Mouse (Mus musculus): ENCODE data around the gene Bco2. TPM values are rescaled to one million over a fixed set of nuclear protein-coding genes. Genes with fewer than 3 reads are reported as not detected.

Bco2 gene
- polyA plus RNA-seq, 1 experiment from 2014 or later, result 0.44 TPM

DNA sequence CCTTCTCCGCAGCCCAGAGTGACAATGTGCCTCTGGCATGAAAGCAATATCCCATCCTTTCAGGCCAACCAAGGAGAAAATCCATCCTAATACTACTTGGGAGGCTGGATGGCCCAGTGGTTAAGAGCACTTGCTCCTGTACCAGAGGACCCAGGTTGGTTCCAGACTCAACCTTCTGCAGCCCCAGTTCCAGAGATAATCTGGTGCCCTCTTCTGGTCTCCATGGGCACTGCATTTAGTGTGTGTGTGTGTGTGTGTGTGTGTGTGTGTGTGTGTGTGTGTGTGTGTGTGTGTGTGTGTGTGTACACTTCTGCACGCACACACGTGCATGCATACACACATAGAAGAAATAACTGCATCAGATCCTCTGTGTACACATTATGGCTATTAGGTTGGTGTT is 38.6 kb upstream of the Bco2 start:
- H3K36me3 ChIP-seq (ENCODE audit: control insufficient read depth, insufficient read depth, low read length), result peaks cover 23% of the 10 kb centered on the region
- no peak overlapping the region for H3K9ac ChIP-seq (ENCODE audit: low read depth, low read length)
- no peaks in the 10 kb centered on the region for H3K27me3 ChIP-seq (ENCODE audit: control insufficient read depth, insufficient read depth, low read depth, low read length)
- no peak for ATAC-seq
- no peak overlapping the region for H3K4me2 ChIP-seq (ENCODE audit: low read length)
- H3K4me3 ChIP-seq (ENCODE audit: low read depth, low read length), result no peak overlapping the region
- H3K9me3 ChIP-seq (replicated peaks; ENCODE audit: control insufficient read depth, low read length, poor library complexity, severe bottlenecking), result no peaks in the 10 kb centered on the region
- no peak overlapping the region for H3K27ac ChIP-seq (ENCODE audit: low read length)
- no peaks in the 10 kb centered on the region for H3K4me1 ChIP-seq (ENCODE audit: control insufficient read depth, insufficient read depth, low read length)
- WGBS, result 85% methylated on average over 3 of the region's 3 CpGs

GRCm38 (mm10) chr9:50592955-50593354 is 38.0 kb upstream of the Bco2 start:
- ATAC-seq, result no peak
- Histone ChIP-seq H3K36me3 (ENCODE audit: control insufficient read depth, insufficient read depth, low read length) (peaks cover 18% of the 10 kb centered on the region), H3K4me3 (ENCODE audit: low read depth, low read length) (no peak overlapping the region), H3K4me1 (ENCODE audit: control insufficient read depth, insufficient read depth, low read length) (no peaks in the 10 kb centered on the region), H3K9ac (ENCODE audit: low read depth, low read length) (no peak overlapping the region), H3K27me3 (ENCODE audit: control insufficient read depth, insufficient read depth, low read depth, low read length) (no peaks in the 10 kb centered on the region), H3K9me3 (replicated peaks; ENCODE audit: control insufficient read depth, low read length, poor library complexity, severe bottlenecking) (no peaks in the 10 kb centered on the region), H3K4me2 (ENCODE audit: low read length) (no peak overlapping the region), H3K27ac (ENCODE audit: low read length) (no peak overlapping the region)
- 92% methylated on average over 9 of the region's 9 CpGs for WGBS

- Histone ChIP-seq H3K9ac (ENCODE audit: low read depth, low read length) (no peak overlapping the region), H3K36me3 (ENCODE audit: control insufficient read depth, insufficient read depth, low read length) (peaks cover 5% of the 10 kb centered on the region), H3K9me3 (replicated peaks; ENCODE audit: control insufficient read depth, low read length, poor library complexity, severe bottlenecking) (no peaks in the 10 kb centered on the region), H3K27me3 (ENCODE audit: control insufficient read depth, insufficient read depth, low read depth, low read length) (no peaks in the 10 kb centered on the region), H3K4me3 (ENCODE audit: low read depth, low read length) (no peak overlapping the region), H3K27ac (ENCODE audit: low read length) (no peak overlapping the region), H3K4me1 (ENCODE audit: control insufficient read depth, insufficient read depth, low read length) (no peaks in the 10 kb centered on the region), H3K4me2 (ENCODE audit: low read length) (no peak overlapping the region)
- ATAC-seq, result no peak
- 80% methylated on average over 10 of the region's 10 CpGs for WGBS
These were observed 36.0 kb upstream of the Bco2 start for GRCm38 (mm10) chr9:50590856-50591518.

DNA sequence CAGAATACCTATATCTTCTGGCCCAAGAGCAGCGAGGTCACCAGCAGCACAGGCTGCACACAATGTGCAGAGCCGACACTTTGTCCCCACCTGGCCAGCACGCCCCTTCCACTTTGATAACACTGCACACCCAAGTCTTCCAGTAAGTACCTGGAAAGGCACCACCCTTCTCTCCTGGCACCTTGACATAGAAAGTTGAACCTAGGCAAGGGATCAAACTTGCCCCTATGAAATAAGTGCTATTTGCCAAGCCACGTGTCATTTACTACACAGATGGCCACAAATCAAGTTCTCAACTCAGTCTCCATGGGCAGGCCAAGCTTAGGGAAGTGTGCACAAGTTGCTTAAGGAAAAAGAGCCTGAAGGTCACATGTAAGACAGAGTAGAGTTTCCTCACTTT is 32.0 kb upstream of the Bco2 start:
- Histone ChIP-seq H3K9me3 (replicated peaks; ENCODE audit: control insufficient read depth, low read length, poor library complexity, severe bottlenecking) (no peaks in the 10 kb centered on the region), H3K4me1 (ENCODE audit: control insufficient read depth, insufficient read depth, low read length) (no peaks in the 10 kb centered on the region), H3K9ac (ENCODE audit: low read depth, low read length) (no peak overlapping the region), H3K36me3 (ENCODE audit: control insufficient read depth, insufficient read depth, low read length) (no peaks in the 10 kb centered on the region), H3K4me3 (ENCODE audit: low read depth, low read length) (no peak overlapping the region), H3K27me3 (ENCODE audit: control insufficient read depth, insufficient read depth, low read depth, low read length) (no peaks in the 10 kb centered on the region), H3K4me2 (ENCODE audit: low read length) (no peak overlapping the region), H3K27ac (ENCODE audit: low read length) (no peak overlapping the region)
- 78% methylated on average over 4 of the region's 4 CpGs for WGBS
- ATAC-seq, result no peak

- no peaks in the 10 kb centered on the region for H3K4me1 ChIP-seq (ENCODE audit: control insufficient read depth, insufficient read depth, low read length)
- H3K4me3 ChIP-seq (ENCODE audit: low read depth, low read length), result no peak overlapping the region
- H3K27ac ChIP-seq (ENCODE audit: low read length), result no peak overlapping the region
- ATAC-seq, result no peak
- no peaks in the 10 kb centered on the region for H3K36me3 ChIP-seq (ENCODE audit: control insufficient read depth, insufficient read depth, low read length)
- no peak overlapping the region for H3K9ac ChIP-seq (ENCODE audit: low read depth, low read length)
- no peaks in the 10 kb centered on the region for H3K27me3 ChIP-seq (ENCODE audit: control insufficient read depth, insufficient read depth, low read depth, low read length)
- no peak overlapping the region for H3K4me2 ChIP-seq (ENCODE audit: low read length)
- 79% methylated on average over 6 of the region's 6 CpGs for WGBS
- H3K9me3 ChIP-seq (replicated peaks; ENCODE audit: control insufficient read depth, low read length, poor library complexity, severe bottlenecking), result no peaks in the 10 kb centered on the region
These were observed 30.3 kb upstream of the Bco2 start for GRCm38 (mm10) chr9:50585145-50585818.

DNA sequence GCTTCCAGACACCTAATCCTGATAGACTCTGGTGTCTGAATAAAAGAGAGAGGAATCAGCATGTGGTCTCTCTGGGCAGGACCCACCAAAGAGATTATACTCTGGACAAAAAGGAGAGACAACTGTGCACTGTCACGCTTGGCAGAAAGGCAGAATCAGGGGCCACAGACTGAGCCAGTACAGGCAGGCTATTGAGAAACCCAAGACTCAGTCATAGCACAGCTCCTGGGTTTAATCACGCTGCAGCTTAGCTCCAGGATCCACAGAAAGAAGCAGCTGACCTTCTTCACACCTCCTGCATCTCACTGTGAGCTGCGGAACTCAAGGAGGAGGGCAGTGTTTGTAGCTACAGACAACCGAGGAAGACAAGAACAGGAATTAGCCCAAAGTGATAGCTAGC is 25.4 kb upstream of the Bco2 start:
- H3K36me3 ChIP-seq (ENCODE audit: control insufficient read depth, insufficient read depth, low read length), result no peaks in the 10 kb centered on the region
- WGBS, result 9% methylated on average over 4 of the region's 4 CpGs
- H3K9me3 ChIP-seq (replicated peaks; ENCODE audit: control insufficient read depth, low read length, poor library complexity, severe bottlenecking), result no peaks in the 10 kb centered on the region
- no peak overlapping the region for H3K4me3 ChIP-seq (ENCODE audit: low read depth, low read length)
- H3K27me3 ChIP-seq (ENCODE audit: control insufficient read depth, insufficient read depth, low read depth, low read length), result no peaks in the 10 kb centered on the region
- no peak for ATAC-seq
- H3K9ac ChIP-seq (ENCODE audit: low read depth, low read length), result no peak overlapping the region
- no peak overlapping the region for H3K4me2 ChIP-seq (ENCODE audit: low read length)
- no peaks in the 10 kb centered on the region for H3K4me1 ChIP-seq (ENCODE audit: control insufficient read depth, insufficient read depth, low read length)
- no peak overlapping the region for H3K27ac ChIP-seq (ENCODE audit: low read length)

DNA sequence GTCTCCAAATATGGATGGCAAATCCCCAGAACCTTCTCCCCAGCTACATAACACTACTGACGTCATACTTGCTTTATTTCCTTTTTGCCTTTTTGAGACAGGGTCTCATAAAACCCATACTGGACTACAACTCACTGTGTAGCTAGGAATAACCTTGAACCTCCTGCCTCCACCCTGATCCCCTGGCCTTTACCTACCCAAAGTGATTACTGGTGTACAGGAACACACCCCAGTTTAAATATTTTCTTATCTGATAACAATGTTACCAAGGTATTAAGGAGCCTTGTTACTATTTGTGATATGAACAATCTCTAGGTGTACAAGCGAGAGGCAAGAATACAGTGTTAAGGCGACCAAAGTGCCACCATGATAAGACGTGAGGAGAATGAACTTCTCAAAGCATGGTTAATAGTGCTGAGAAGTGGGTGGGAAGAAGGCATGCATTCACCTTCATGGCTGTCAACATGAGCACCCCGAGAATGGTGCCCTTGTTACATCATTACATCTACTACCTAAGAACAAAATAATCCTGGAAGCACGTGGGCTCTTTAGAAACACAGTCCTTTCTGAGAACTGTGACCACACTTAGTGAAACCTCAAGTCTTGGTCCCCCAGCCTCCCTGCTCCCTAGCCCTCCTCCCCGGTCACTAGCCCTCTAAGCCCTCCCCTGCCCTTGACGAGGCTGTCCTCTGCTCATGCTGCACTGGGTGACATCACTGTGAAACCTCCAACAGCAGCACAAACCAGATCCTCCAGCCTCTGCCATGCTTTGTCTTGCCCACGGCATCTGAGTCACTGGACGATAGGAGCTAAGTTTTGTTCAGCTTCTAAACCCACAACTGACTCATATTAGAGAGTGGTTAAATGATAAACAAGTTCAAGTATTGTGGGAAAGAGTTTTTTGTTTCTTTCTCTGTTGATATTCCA is 14.9 kb upstream of the Bco2 start:
- WGBS, result 82% methylated on average over 10 of the region's 10 CpGs
- no peaks in the 10 kb centered on the region for H3K4me1 ChIP-seq (ENCODE audit: control insufficient read depth, insufficient read depth, low read length)
- no peaks in the 10 kb centered on the region for H3K27me3 ChIP-seq (ENCODE audit: control insufficient read depth, insufficient read depth, low read depth, low read length)
- no peak overlapping the region for H3K9ac ChIP-seq (ENCODE audit: low read depth, low read length)
- no peak for ATAC-seq
- no peaks in the 10 kb centered on the region for H3K9me3 ChIP-seq (replicated peaks; ENCODE audit: control insufficient read depth, low read length, poor library complexity, severe bottlenecking)
- no peak overlapping the region for H3K27ac ChIP-seq (ENCODE audit: low read length)
- H3K36me3 ChIP-seq (ENCODE audit: control insufficient read depth, insufficient read depth, low read length), result no peaks in the 10 kb centered on the region
- no peak overlapping the region for H3K4me3 ChIP-seq (ENCODE audit: low read depth, low read length)
- no peak overlapping the region for H3K4me2 ChIP-seq (ENCODE audit: low read length)

DNA sequence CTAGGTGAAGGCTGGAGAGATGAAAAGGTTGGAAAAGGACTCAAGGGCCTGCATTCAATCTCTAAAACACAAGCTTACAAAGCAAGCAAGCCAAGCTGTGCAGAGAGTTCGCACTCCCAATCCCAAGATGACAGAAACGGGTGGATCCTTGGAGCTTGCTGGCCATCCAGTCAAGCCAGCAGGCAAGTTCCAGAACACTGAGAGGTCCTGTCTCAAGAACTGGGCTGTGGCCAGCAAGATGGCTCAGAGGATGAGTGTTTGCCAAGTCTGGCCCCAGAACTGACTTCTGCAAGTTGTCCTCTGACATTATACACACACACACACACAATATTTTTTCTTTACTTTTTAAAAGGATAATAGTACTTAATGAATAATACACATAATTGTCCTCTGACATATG is 12.9 kb upstream of the Bco2 start:
- H3K27ac ChIP-seq (ENCODE audit: low read length), result no peak overlapping the region
- H3K4me1 ChIP-seq (ENCODE audit: control insufficient read depth, insufficient read depth, low read length), result no peaks in the 10 kb centered on the region
- ATAC-seq, result no peak
- no peaks in the 10 kb centered on the region for H3K36me3 ChIP-seq (ENCODE audit: control insufficient read depth, insufficient read depth, low read length)
- no peaks in the 10 kb centered on the region for H3K27me3 ChIP-seq (ENCODE audit: control insufficient read depth, insufficient read depth, low read depth, low read length)
- no peak overlapping the region for H3K4me2 ChIP-seq (ENCODE audit: low read length)
- 76% methylated on average over 2 of the region's 2 CpGs for WGBS
- H3K9ac ChIP-seq (ENCODE audit: low read depth, low read length), result no peak overlapping the region
- H3K4me3 ChIP-seq (ENCODE audit: low read depth, low read length), result no peak overlapping the region
- no peaks in the 10 kb centered on the region for H3K9me3 ChIP-seq (replicated peaks; ENCODE audit: control insufficient read depth, low read length, poor library complexity, severe bottlenecking)

GRCm38 (mm10) chr9:50567372-50567771 is 12.4 kb upstream of the Bco2 start:
- Histone ChIP-seq H3K9ac (ENCODE audit: low read depth, low read length) (no peak overlapping the region), H3K27ac (ENCODE audit: low read length) (no peak overlapping the region), H3K4me1 (ENCODE audit: control insufficient read depth, insufficient read depth, low read length) (no peaks in the 10 kb centered on the region), H3K9me3 (replicated peaks; ENCODE audit: control insufficient read depth, low read length, poor library complexity, severe bottlenecking) (no peaks in the 10 kb centered on the region), H3K4me2 (ENCODE audit: low read length) (no peak overlapping the region), H3K4me3 (ENCODE audit: low read depth, low read length) (no peak overlapping the region), H3K27me3 (ENCODE audit: control insufficient read depth, insufficient read depth, low read depth, low read length) (no peaks in the 10 kb centered on the region), H3K36me3 (ENCODE audit: control insufficient read depth, insufficient read depth, low read length) (no peaks in the 10 kb centered on the region)
- no peak for ATAC-seq
- WGBS, result 94% methylated on average over 4 of the region's 4 CpGs
